Mouse (Mus musculus) hindbrain, postnatal 0 days (tissue): ENCODE measurements around the gene Eci2. TPM values are rescaled to one million over a fixed set of nuclear protein-coding genes. Genes with fewer than 3 reads are reported as not detected.
"Not testable (repeated sequence)": the region's sequence is repeated elsewhere in the genome, so short reads cannot be mapped to it uniquely, and the experiment has no call there.

Experiments
- ATAC-seq: fragments of 200-750 bp; cut with Nextera tagmentation; 2 replicates; pipeline ENCODE4 v1.8.0; 2017; ENCODE audit warnings: mild to moderate bottlenecking, moderate TSS enrichment, moderate library complexity
- DNase-seq: peaks from one replicate; pipeline ENCODE4 v3.0.0-alpha.2; 2015; ENCODE audit warnings: low spot score
- H3K27ac ChIP-seq: fragments of 300-500 bp; sonication (generic); 2 replicates; pipeline ENCODE4 v1.5.1; 2014; ENCODE audit warnings: mild to moderate bottlenecking
- H3K27me3 ChIP-seq: fragments of 300-500 bp; sonication (generic); 2 replicates; pipeline ENCODE4 v1.6.1; 2014; ENCODE audit warnings: low read length, mixed read lengths; ENCODE audit not compliant: insufficient read depth
- H3K36me3 ChIP-seq: fragments of 300-500 bp; sonication (generic); 2 replicates; pipeline ENCODE4 v1.6.1; 2014; ENCODE audit warnings: low read length, mixed read lengths; ENCODE audit not compliant: insufficient read depth
- H3K4me1 ChIP-seq: fragments of 300-500 bp; sonication (generic); 2 replicates; pipeline ENCODE4 v1.6.1; 2014; ENCODE audit warnings: antibody characterized with exemption, low read length, mixed read lengths; ENCODE audit not compliant: insufficient read depth
- H3K4me2 ChIP-seq: fragments of 300-500 bp; sonication (generic); 2 replicates; pipeline ENCODE4 v1.6.1; 2014; ENCODE audit warnings: low read depth, mild to moderate bottlenecking, low read length, moderate library complexity, mixed read lengths
- H3K4me3 ChIP-seq: fragments of 300-500 bp; sonication (generic); 2 replicates; pipeline ENCODE4 v1.5.1; 2014; ENCODE audit warnings: low read length
- H3K9ac ChIP-seq: fragments of 300-500 bp; sonication (generic); replicated peaks from 2 replicates; pipeline ENCODE4 v1.6.1; 2014; ENCODE audit warnings: mild to moderate bottlenecking, low read length, moderate library complexity, mixed read lengths
- H3K9me3 ChIP-seq: fragments of 300-500 bp; sonication (generic); 2 replicates; pipeline ENCODE4 v1.6.1; 2016; ENCODE audit warnings: low read length, mixed read lengths
- CTCF ChIP-seq: IDR thresholded peaks from 2 replicates; pipeline ENCODE4 v1.5.1; 2016; ENCODE audit warnings: antibody characterized with exemption, control low read depth, low read depth
- WGBS: fragments of 180-500 bp; shearing (Covaris S2); extraction: QIAGEN DNeasy Blood & Tissue Kit; methylation state at CpG from one replicate; pipeline ENCODE4 v1.1.7; 2014; 5-methylcytosine and 5-hydroxymethylcytosine counted together
- polyA plus RNA-seq: library from polyadenylated mRNA; unstranded; fragments of >200 nt; fragmentation: Nextera tagmentation; extraction: Ambion mirVana; gene quantifications from 2 replicates; pipeline ENCODE4 v1.2.1, GENCODE M21; 2015
- total RNA-seq: library from RNA; depleted of rRNA; stranded (reverse); fragments of >200 nt; gene quantifications from 2 replicates; pipeline ENCODE4 v1.2.3, GENCODE M21; 2014

Gene Eci2
- total and polyA plus RNA-seq, 2 experiments from 2014 or later = 95.6 to 136 TPM

DNA sequence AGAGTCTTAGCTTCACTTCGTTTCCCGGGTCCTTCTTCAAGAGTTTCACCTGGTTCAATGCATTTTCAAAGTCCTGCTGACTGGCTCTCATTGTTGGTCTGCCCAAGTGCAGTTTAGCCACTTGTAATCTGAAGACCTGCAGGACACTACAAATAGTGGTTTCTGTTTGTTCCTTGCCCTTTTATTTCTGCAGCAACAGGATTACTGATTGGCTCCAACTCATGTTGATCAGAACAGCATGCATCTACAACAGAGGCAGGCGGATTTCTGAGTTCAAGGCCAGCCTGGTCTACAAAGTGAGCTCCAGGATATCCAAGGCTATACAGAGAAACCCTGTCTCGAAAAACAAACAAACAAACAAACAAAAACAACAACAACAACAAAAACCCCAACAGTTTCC is 33.8 kb downstream of the Eci2 start:
- 65% methylated on average over 4 of the region's 4 CpGs for WGBS
- peak overlapping the region; percentile 65 for H3K4me3 ChIP-seq
- no peaks in the 10 kb centered on the region for H3K27me3 ChIP-seq
- no peaks in the 10 kb centered on the region for H3K9me3 ChIP-seq
- no peak for ATAC-seq
- peaks cover 13% of the 10 kb centered on the region; the same call in 1 of the 2 replicates for H3K36me3 ChIP-seq
- no peak for DNase-seq
- H3K4me2 ChIP-seq = peak overlapping the region; percentile 69
- peak overlapping the region; percentile 91 for H3K27ac ChIP-seq
- 0 out of 2 replicates have a peak, but pooled peaks cover 3% of the 10 kb centered on the region for H3K4me1 ChIP-seq
- H3K9ac ChIP-seq = peak overlapping the region; percentile 79; the same call in 1 of the 2 replicates
- no peak for TF ChIP-seq CTCF

DNA sequence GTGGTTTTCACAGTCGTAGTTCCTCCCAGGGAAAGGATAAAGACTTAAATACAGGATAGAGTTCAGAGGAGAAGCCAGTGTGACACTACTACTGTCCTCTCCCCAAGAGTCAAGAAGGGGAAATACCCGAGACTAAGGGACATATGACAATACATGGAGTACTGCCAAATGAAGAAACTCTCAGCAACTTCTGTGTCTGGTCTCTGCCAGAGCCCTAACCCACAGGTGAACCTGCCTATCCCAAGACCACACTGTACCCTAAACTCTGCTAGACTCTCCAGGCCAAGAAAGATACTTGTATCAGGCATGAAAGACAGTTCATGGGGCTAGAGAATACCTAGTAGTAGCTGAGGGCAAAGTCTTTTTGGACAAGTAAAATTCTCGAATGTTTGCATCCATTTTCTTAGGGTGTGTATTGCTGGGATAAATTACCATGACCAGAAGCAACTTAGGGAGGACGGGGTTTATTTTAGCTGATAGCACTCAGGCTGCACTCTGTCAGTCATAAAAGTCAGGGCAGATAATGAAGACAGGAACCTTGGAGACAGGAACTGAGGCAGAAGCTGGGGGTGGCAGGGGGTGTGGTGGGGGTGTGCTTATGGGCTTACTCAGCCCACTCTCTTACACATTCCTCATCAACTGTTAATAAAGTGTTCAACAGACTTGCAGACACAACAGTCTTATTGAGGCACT is 35.2 kb downstream of the Eci2 start:
- peak overlapping the region; percentile 25 for H3K4me2 ChIP-seq

DNA sequence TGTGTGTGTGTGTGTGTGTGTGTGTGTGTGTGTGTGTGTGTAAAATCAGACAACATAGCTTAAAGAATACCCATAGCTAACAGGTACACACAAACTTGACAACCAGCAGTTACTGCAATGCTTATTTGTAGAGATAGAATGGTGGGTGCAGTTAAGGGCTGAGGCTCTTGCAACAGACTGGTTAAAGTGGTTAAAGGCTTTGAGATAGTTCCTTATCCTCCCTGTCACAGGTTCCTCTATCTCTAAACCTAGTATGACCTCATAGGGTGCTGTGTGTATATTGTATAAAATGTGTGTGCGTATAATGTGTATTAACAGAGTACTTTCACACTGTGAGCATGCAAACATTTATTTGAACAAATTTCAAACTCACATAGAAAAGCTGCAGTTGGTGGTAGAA is 43.4 kb downstream of the Eci2 start:
- H3K27ac ChIP-seq, H3K4me3 ChIP-seq: not testable (repeated sequence)

More for the DNA sequence above, 35.2 kb downstream of the Eci2 start:
- WGBS = 56% methylated on average over 4 of the region's 4 CpGs
- Histone ChIP-seq H3K9ac (no peak overlapping the region), H3K4me1 (0 out of 2 replicates have a peak, but pooled peaks cover 3% of the 10 kb centered on the region), H3K9me3 (no peaks in the 10 kb centered on the region), H3K27ac (no peak overlapping the region), H3K27me3 (no peaks in the 10 kb centered on the region), H3K36me3 (peaks cover 25% of the 10 kb centered on the region; the same call in 1 of the 2 replicates), H3K4me3 (no peak overlapping the region)
- no peak for ATAC-seq
- TF ChIP-seq CTCF = no peak
- DNase-seq = no peak

DNA sequence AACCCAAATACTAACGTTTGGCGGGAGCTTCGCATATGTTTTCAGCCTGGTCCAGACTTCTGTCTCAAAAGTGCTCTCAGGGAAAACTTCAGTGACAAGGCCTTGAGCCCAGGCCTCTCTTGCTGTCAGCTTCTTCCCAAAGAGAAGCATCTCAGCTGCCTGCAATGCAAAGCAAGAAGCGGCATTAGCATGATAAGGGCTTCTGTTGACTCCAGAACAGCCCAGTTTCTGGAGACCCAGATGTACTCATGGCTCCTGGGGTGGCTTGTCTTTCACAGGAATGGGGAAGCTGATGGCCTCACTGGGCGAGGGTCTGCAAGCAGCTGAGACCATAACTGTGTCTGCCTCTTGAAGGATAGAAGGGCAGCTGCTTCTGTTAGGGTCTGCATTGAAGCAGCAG is 48.3 kb downstream of the Eci2 start:
- H3K27me3 ChIP-seq, DNase-seq, H3K9me3 ChIP-seq, H3K9ac ChIP-seq, H3K4me1 ChIP-seq, H3K4me2 ChIP-seq, ATAC-seq, H3K27ac ChIP-seq, H3K4me3 ChIP-seq: not testable (repeated sequence)
- peaks cover 24% of the 10 kb centered on the region; the same call in 1 of the 2 replicates for H3K36me3 ChIP-seq
- WGBS = 58% methylated on average over 5 of the region's 5 CpGs

More for the DNA sequence above, 43.4 kb downstream of the Eci2 start:
- not testable (repeated sequence) for DNase-seq, H3K4me1 ChIP-seq, ATAC-seq, H3K27me3 ChIP-seq, H3K4me2 ChIP-seq, H3K9me3 ChIP-seq, H3K9ac ChIP-seq
- H3K36me3 ChIP-seq = peaks cover 40% of the 10 kb centered on the region; the same call in 1 of the 2 replicates
- 98% methylated on average over 1 of the region's 1 CpGs for WGBS

DNA sequence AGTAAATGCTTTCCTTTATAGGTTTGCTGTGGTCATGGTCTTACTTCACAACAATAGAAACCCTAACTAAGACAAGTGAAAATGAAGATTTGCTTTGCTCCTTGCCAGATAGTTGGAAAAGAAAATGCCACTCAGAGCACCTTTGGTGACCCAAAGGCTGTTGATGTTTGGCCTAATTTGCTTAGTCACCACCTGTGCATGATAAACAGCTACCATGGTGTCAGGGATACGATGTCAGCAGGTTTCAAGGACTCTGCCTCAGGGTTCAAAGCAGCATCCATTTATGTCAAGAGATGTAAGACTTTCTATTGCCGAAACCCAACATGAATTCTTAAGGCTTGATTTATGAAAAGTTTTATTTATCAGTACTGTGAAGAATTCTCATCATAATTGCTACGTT is 49.5 kb downstream of the Eci2 start:
- TF ChIP-seq CTCF = no peak
- no peaks in the 10 kb centered on the region for H3K4me1 ChIP-seq
- peaks cover 24% of the 10 kb centered on the region; the same call in 1 of the 2 replicates for H3K36me3 ChIP-seq
- no peaks in the 10 kb centered on the region for H3K27me3 ChIP-seq
- H3K4me3 ChIP-seq = no peak overlapping the region
- no peak overlapping the region for H3K4me2 ChIP-seq
- 94% methylated on average over 3 of the region's 3 CpGs for WGBS
- no peak overlapping the region for H3K27ac ChIP-seq
- no peaks in the 10 kb centered on the region for H3K9me3 ChIP-seq
- ATAC-seq = no peak
- DNase-seq = no peak
- H3K9ac ChIP-seq = no peak overlapping the region

DNA sequence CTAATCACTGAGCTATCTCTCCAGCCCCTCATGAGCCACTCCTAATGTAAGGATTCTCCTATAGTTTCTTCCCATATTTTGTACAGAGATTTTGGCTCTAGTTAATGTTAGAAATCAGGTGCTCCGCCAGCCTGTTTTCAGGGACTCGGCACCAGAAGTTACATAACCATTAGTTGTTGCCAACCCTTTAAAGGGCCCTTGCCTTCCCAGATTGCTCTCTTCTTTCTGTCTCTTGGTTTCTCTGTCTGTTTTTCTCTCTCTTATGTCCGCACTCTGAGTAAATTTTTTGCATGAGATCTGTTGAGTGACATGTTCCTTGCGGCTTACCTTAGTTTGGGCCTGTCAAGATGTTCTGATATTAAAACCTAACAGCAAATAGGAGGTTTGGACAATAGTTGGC is 50.8 kb downstream of the Eci2 start:
- Histone ChIP-seq H3K4me2 (no peak overlapping the region), H3K27ac (no peak overlapping the region), H3K27me3 (no peaks in the 10 kb centered on the region), H3K36me3 (peaks cover 20% of the 10 kb centered on the region; the same call in 1 of the 2 replicates), H3K9me3 (no peaks in the 10 kb centered on the region), H3K9ac (no peak overlapping the region), H3K4me1 (no peaks in the 10 kb centered on the region), H3K4me3 (no peak overlapping the region)
- DNase-seq = no peak
- no peak for ATAC-seq
- 93% methylated on average over 4 of the region's 4 CpGs for WGBS
- TF ChIP-seq CTCF = no peak

DNA sequence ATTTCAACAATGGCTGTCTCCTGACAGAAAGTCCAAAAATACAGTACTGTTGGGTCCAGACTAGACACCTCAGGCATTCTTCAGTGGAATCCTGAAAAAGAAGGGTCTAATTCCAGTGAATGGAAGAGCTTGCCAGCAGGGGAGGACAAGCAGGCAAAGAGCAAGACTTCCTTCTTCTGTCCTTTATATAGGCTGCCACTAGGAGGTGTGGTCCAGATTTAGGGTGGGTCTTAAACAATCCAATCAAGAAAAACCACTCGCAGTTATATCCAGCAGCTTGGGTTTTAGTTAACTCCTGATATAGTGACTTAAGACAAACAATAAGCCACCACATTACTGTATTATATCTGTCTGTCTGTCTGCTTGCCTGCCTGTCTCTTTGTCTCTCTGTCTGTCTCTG is 53.1 kb downstream of the Eci2 start:
- H3K9ac ChIP-seq = no peak overlapping the region
- WGBS = 46% methylated on average over 1 of the region's 1 CpGs

More for the DNA sequence above, 53.1 kb downstream of the Eci2 start:
- Histone ChIP-seq H3K27ac (no peak overlapping the region), H3K36me3 (peaks cover 10% of the 10 kb centered on the region; the same call in 1 of the 2 replicates), H3K4me2 (no peak overlapping the region), H3K27me3 (no peaks in the 10 kb centered on the region), H3K4me3 (no peak overlapping the region), H3K4me1 (no peaks in the 10 kb centered on the region), H3K9me3 (no peaks in the 10 kb centered on the region)
- DNase-seq (no peak), ATAC-seq (no peak)
- peak; percentile 14; the same call in 1 of the 2 replicates for TF ChIP-seq CTCF
